Mouse (Mus musculus) embryonic facial prominence, embryonic 10.5 days (tissue): ENCODE results near the gene Il22ra1. TPM values are rescaled to one million over a fixed set of nuclear protein-coding genes. Genes with fewer than 3 reads are reported as not detected.

Experiments used
- DNase-seq: peaks from one replicate; pipeline ENCODE4 v3.0.0-alpha.2; 2017; ENCODE audit warnings: low spot score
- H3K27ac ChIP-seq: fragments of 300-500 bp; sonication (generic); replicated peaks from 2 replicates; pipeline ENCODE4 v1.5.1; 2016; ENCODE audit warnings: mild to moderate bottlenecking
- H3K27me3 ChIP-seq: fragments of 300-500 bp; sonication (generic); replicated peaks from 2 replicates; pipeline ENCODE4 v1.6.1; 2016; ENCODE audit warnings: low read depth, mild to moderate bottlenecking; ENCODE audit not compliant: poor library complexity, severe bottlenecking
- H3K36me3 ChIP-seq: fragments of 300-500 bp; sonication (generic); replicated peaks from 2 replicates; pipeline ENCODE4 v1.6.1; 2016; ENCODE audit warnings: mild to moderate bottlenecking, moderate library complexity
- H3K4me1 ChIP-seq: fragments of 300-500 bp; sonication (generic); 2 replicates; pipeline ENCODE4 v1.6.1; 2016
- H3K4me3 ChIP-seq: fragments of 300-500 bp; sonication (generic); 2 replicates; pipeline ENCODE4 v1.5.1; 2016; ENCODE audit warnings: mild to moderate bottlenecking, moderate library complexity
- H3K9me3 ChIP-seq: fragments of 300-500 bp; sonication (generic); 2 replicates; pipeline ENCODE4 v1.6.1; 2016; ENCODE audit warnings: mild to moderate bottlenecking
- WGBS: fragments of 180-500 bp; shearing (Covaris S2); methylation state at CpG from one replicate; pipeline ENCODE4 v1.1.7; 2016; 5-methylcytosine and 5-hydroxymethylcytosine counted together
- polyA plus RNA-seq: library from polyadenylated mRNA; unstranded; fragments of >200 nt; fragmentation: Nextera tagmentation; extraction: Ambion mirVana; gene quantifications from 2 replicates; pipeline ENCODE4 v1.2.1, GENCODE M21; 2016

Il22ra1 gene
- polyA plus RNA-seq, 1 experiment from 2014 or later = 0.07 TPM

GRCm38 (mm10) chr4:135739148-135739547 lies 11.2 kb downstream of the Il22ra1 start:
- H3K36me3 ChIP-seq = no peaks in the 10 kb centered on the region
- no peaks in the 10 kb centered on the region for H3K27me3 ChIP-seq
- 81% methylated on average over 7 of the region's 7 CpGs for WGBS

GRCm38 (mm10) chr4:135739672-135740071 lies 11.7 kb downstream of the Il22ra1 start:
- 90% methylated on average over 14 of the region's 14 CpGs for WGBS
- Histone ChIP-seq H3K27ac (no peak overlapping the region), H3K36me3 (no peaks in the 10 kb centered on the region), H3K27me3 (no peaks in the 10 kb centered on the region), H3K4me3 (no peak overlapping the region), H3K9me3 (peaks cover under 1% of the 10 kb centered on the region; the same call in 1 of the 2 replicates), H3K4me1 (peaks cover 25% of the 10 kb centered on the region)
- no peak for DNase-seq

More at GRCm38 (mm10) chr4:135739148-135739547, 11.2 kb downstream of the Il22ra1 start:
- DNase-seq = no peak
- Histone ChIP-seq H3K9me3 (peaks cover 5% of the 10 kb centered on the region), H3K4me3 (no peak overlapping the region), H3K4me1 (peaks cover 20% of the 10 kb centered on the region), H3K27ac (no peak overlapping the region)

- H3K9me3 ChIP-seq = no peaks in the 10 kb centered on the region
- H3K27ac ChIP-seq = no peak overlapping the region
- 44% methylated on average over 6 of the region's 6 CpGs for WGBS
- DNase-seq = no peak
- H3K4me3 ChIP-seq = no peak overlapping the region
- no peaks in the 10 kb centered on the region for H3K36me3 ChIP-seq
- H3K4me1 ChIP-seq = peaks cover 39% of the 10 kb centered on the region
- H3K27me3 ChIP-seq = no peaks in the 10 kb centered on the region
Measured at GRCm38 (mm10) chr4:135743520-135743919, 15.5 kb downstream of the Il22ra1 start.

GRCm38 (mm10) chr4:135744726-135745448 lies 16.9 kb downstream of the Il22ra1 start:
- no peak overlapping the region for H3K4me3 ChIP-seq
- 70% methylated on average over 16 of the region's 16 CpGs for WGBS
- no peaks in the 10 kb centered on the region for H3K9me3 ChIP-seq
- H3K36me3 ChIP-seq = no peaks in the 10 kb centered on the region
- DNase-seq = no peak
- peaks cover 36% of the 10 kb centered on the region for H3K4me1 ChIP-seq
- H3K27ac ChIP-seq = no peak overlapping the region
- no peaks in the 10 kb centered on the region for H3K27me3 ChIP-seq

GRCm38 (mm10) chr4:135745613-135746012 lies 17.6 kb downstream of the Il22ra1 start:
- 76% methylated on average over 10 of the region's 10 CpGs for WGBS
- no peaks in the 10 kb centered on the region for H3K27me3 ChIP-seq
- H3K27ac ChIP-seq = no peak overlapping the region
- H3K36me3 ChIP-seq = no peaks in the 10 kb centered on the region
- DNase-seq = no peak
- H3K9me3 ChIP-seq = no peaks in the 10 kb centered on the region
- H3K4me3 ChIP-seq = no peak overlapping the region
- H3K4me1 ChIP-seq = peaks cover 36% of the 10 kb centered on the region

GRCm38 (mm10) chr4:135750896-135751295 lies 22.9 kb downstream of the Il22ra1 start:
- Histone ChIP-seq H3K36me3 (no peaks in the 10 kb centered on the region), H3K27ac (no peak overlapping the region), H3K4me3 (no peak overlapping the region), H3K9me3 (0 out of 2 replicates have a peak, but pooled peaks cover 8% of the 10 kb centered on the region), H3K27me3 (no peaks in the 10 kb centered on the region), H3K4me1 (peaks cover 9% of the 10 kb centered on the region)
- WGBS = 76% methylated on average over 8 of the region's 8 CpGs
- no peak for DNase-seq

GRCm38 (mm10) chr4:135752106-135752778 lies 24.3 kb downstream of the Il22ra1 start:
- Histone ChIP-seq H3K4me3 (no peak overlapping the region), H3K4me1 (no peaks in the 10 kb centered on the region), H3K36me3 (no peaks in the 10 kb centered on the region), H3K27ac (no peak overlapping the region), H3K27me3 (no peaks in the 10 kb centered on the region), H3K9me3 (0 out of 2 replicates have a peak, but pooled peaks cover 8% of the 10 kb centered on the region)
- DNase-seq = no peak
- 85% methylated on average over 7 of the region's 7 CpGs for WGBS

- no peak overlapping the region for H3K27ac ChIP-seq
- no peaks in the 10 kb centered on the region for H3K36me3 ChIP-seq
- H3K4me1 ChIP-seq = no peaks in the 10 kb centered on the region
- H3K27me3 ChIP-seq = no peaks in the 10 kb centered on the region
- 91% methylated on average over 8 of the region's 8 CpGs for WGBS
- DNase-seq = no peak
- H3K9me3 ChIP-seq = 0 out of 2 replicates have a peak, but pooled peaks cover 8% of the 10 kb centered on the region
- H3K4me3 ChIP-seq = no peak overlapping the region
Measured at GRCm38 (mm10) chr4:135752779-135753164, 24.8 kb downstream of the Il22ra1 start.

GRCm38 (mm10) chr4:135758331-135758730 lies 30.4 kb downstream of the Il22ra1 start:
- H3K27ac ChIP-seq = no peak overlapping the region
- 36% methylated on average over 4 of the region's 4 CpGs for WGBS
- 0 out of 2 replicates have a peak, but pooled peaks cover 8% of the 10 kb centered on the region for H3K9me3 ChIP-seq
- no peaks in the 10 kb centered on the region for H3K36me3 ChIP-seq
- H3K27me3 ChIP-seq = peaks cover 19% of the 10 kb centered on the region
- peak; percentile 32 for DNase-seq
- H3K4me1 ChIP-seq = peaks cover 33% of the 10 kb centered on the region
- no peak overlapping the region for H3K4me3 ChIP-seq

GRCm38 (mm10) chr4:135758825-135759224 lies 30.9 kb downstream of the Il22ra1 start:
- no peak for DNase-seq
- 36% methylated on average over 6 of the region's 6 CpGs for WGBS
- no peak overlapping the region for H3K4me3 ChIP-seq
- H3K9me3 ChIP-seq = 0 out of 2 replicates have a peak, but pooled peaks cover 8% of the 10 kb centered on the region
- H3K36me3 ChIP-seq = no peaks in the 10 kb centered on the region
- no peak overlapping the region for H3K27ac ChIP-seq
- H3K27me3 ChIP-seq = peaks cover 19% of the 10 kb centered on the region
- peaks cover 33% of the 10 kb centered on the region for H3K4me1 ChIP-seq

- Histone ChIP-seq H3K27me3 (peaks cover 19% of the 10 kb centered on the region), H3K4me1 (peaks cover 33% of the 10 kb centered on the region), H3K27ac (no peak within 1 kb of the TSS), H3K9me3 (0 out of 2 replicates have a peak, but pooled peaks cover 2% of the 10 kb centered on the region), H3K4me3 (no peak within 1 kb of the TSS), H3K36me3 (no peaks in the 10 kb centered on the region)
- 66% methylated on average over 10 of the region's 10 CpGs for WGBS
- no peak for DNase-seq
Measured at GRCm38 (mm10) chr4:135759356-135759976, 31.5 kb downstream of the Il22ra1 start, which contains the start of gene Myom3. Gene Myom3, plus strand, starts transcription at chr4:135759715.

GRCm38 (mm10) chr4:135761048-135761447 lies 33.1 kb downstream of the Il22ra1 start:
- Histone ChIP-seq H3K4me1 (peaks cover 33% of the 10 kb centered on the region), H3K27ac (no peak overlapping the region), H3K9me3 (no peaks in the 10 kb centered on the region), H3K27me3 (peaks cover 22% of the 10 kb centered on the region), H3K36me3 (no peaks in the 10 kb centered on the region), H3K4me3 (no peak overlapping the region)
- no peak for DNase-seq
- 66% methylated on average over 8 of the region's 8 CpGs for WGBS
